Mouse (Mus musculus) NIH3T3 (cell line): ENCODE data around the gene Fgfbp3.
"Not testable (repeated sequence)": the region's sequence is repeated elsewhere in the genome, so short reads cannot be mapped to it uniquely, and the experiment has no call there.

Experiments
- DNase-seq: peaks from one replicate; pipeline ENCODE4 v3.0.0-alpha.2; 2012; ENCODE audit warnings: low read depth

Fgfbp3 gene

DNA sequence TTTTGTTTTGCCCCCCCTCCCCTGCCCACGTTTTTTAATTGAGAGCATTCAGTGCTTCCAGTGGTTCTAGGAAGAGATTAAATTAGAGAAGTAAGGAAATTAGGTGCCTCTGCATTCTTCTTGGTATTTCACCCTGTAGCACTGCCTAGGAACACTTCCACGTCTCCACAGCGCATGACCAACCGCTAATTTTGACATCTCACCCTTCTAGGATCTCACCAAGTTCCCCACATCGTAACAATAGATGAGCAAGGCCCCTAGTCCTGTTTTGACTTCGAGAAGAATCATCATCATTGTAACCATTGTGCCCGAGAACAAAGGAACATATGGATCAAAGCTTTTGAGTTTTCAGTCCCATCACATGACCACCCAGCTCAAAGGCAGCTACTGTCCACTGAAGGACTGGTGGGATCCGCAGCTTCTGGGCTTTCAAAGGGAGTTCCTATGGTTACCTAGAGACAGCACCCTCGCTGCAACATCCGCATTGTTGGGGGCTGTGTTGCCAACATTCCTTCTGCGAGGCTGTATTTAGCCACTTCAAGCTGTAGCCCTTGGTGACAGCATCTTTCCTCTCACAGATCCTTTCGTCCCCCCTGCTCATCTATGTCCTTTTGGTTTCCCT, 8.9 kb downstream of the Fgfbp3 start:
- no peak for DNase-seq

DNA sequence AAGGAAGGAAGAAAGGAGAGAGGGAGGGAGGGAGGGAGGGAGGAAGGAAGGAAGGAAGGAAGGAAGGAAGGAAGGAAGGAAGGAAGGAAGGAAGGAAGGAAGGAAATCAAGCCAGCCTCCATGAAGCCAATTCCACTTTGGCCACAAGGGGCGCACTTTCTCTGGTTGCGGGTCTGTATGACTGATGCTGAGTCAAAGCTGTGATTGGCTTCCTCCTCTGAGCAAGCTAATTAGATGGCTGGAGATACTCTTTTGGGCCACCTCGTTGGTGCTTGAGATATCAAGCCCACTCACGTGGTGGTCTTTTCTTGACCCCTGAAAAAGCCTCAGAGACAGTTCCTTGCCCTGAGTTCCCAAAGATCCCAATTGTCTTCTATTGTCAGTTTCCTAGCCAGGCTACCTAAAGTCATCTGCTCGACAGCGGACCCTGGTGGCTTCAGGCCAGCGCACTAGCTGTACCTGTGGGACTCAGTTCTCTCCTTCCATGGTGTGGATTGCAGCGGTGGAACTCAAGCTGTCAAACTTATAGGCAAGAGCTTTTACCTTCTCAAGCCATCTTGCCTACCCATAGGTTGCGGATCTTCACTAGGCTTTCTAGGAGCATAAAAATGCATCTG, 9.6 kb downstream of the Fgfbp3 start:
- peak; percentile 84 for DNase-seq

DNA sequence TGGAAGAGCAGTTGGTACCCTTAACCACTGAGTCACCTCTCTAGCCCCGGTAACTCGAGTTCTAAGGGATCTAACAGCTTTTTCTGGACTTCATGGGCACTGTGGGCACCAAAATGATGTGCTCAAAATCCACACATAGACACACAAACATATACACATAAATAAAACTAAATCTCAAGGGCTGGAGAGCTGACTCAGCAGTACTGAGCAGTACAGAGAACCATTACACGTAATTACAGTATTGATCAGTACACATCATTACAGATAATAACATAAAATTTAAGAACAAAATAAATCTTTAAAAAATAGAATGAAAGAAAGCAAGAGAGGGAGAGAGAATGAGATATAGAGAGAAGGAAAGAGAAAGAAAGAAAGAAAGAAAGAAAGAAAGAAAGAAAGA, 10.3 kb downstream of the Fgfbp3 start:
- no peak for DNase-seq

DNA sequence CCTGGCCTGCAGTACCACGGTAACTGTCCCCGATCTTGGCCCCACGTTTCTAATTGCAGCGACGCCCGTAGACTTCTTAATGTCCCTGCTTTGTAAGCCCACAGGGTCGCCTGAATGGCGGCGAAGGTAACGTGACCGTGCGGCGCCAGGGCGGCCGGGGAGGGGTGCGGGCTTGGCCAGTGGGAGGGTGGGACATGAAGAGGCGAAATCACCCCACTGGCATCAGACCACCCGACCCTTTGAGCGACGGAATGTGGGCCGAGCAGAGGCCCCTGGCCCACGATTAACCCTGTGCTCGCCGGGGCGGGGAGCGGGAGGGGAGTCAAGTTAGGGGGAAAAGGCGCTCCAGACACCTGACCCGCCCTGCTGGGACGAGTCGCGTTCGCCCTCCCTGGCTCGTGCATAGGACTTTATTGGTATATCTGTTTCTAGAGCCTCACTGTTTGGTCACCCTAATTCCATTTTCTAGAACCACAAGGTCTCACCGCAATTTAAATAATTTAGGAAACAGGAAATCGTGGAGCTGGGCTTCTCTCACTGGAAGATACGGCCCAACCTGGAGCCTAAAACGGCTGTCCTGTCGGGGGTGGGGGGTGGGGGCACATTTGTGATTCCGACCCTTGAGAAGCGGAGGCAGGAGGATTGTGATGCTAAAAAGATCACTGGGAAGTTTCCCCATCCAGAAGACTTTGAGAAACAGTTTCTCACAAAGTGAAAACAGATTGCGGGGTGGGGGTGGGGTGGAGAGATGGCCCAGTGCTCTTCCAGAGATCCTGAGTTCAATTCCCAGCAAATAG, 15.0 kb downstream of the Fgfbp3 start:
- DNase-seq = no peak

DNA sequence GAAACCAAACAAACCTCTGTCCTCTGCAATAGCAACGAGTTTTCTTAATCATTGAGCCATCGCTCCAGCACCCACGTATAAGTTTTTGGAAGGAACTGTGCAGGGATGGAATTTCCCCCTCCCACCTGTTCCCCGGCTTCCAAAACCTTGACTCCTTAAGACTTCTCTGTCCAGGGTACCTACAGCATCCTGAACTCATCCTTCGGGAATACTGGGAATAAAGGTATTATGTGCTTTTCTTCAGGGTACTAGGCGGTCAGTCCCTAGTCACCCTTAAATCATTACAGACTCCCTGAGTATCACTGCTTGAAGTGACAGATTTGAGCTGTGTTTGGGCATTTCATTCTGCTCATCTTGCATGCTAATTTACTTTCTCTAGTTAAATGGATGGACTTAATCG, 16.0 kb downstream of the Fgfbp3 start:
- DNase-seq = no peak

DNA sequence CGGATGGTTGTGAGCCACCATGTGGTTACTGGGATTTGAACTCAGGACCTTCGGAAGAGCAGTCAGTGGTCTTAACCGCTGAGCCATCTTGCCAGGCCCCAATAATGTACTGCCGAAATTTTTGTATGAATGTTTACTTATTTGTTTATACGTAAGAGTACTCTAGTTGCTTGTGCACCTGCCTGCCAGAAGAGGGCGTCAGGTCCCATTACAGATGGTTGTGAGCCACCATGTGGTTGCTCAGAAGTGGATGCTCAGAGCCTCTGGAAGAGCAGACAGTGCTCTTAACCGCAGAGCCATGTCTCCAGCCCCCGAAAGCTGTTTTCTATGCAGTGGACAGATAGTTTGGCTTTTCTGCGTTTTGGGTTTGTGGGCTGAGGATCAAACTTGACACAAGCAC, 21.6 kb downstream of the Fgfbp3 start:
- peak; percentile 45 for DNase-seq

DNA sequence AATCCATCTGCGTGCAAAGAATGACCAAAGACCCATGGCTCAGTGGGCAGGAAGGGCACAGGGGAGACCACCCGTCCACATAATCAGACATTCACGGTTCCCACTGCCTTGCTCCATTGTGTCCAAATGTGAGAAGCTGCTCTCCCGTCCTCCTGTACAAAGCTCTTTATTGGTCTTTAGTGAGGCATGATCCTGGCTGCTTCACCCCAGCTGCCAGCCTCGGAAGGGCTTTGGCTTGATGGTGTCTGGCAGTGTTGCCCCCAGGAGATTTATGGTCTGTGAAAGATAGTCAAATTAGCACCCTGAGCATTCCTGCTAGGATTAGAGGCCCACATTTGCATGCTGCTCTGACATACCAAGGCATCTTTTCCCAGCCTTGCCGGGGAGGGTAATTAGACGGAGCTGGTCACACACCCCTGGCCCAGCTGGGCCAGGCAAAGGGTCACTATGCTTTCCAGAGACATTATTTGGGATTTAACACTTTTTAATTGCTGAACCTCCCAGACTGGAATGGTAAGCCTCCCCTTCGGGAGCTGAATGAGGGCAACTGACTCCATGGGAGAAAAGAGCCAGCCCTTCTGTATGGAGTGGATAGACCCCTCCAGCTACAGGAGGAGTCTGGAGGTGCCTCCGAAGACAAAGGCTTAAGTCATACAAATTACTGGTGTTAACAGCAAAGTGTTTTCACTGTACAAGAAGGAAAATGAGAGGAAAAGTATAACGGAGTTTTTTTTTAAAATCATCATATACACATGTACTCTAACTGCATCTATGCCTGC, 22.4 kb downstream of the Fgfbp3 start:
- no peak for DNase-seq

DNA sequence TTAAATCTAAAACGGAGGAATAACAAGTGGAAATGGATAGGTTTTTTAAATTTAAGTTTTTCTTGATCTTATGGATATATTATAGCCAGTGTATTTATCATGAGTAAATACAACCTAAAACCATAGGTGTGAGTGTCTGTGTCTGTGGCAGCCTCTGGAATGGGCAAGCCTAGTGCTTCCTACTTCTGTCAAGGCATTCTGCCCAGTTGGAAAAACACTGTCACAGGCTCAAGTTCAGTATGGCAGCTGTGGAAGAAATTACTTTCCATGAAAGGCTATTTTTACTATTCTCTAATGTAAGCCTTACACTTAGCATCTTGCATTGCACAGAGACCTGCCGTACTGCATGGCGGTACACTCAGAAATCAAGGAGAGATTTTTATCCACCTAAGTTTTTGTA, 27.7 kb downstream of the Fgfbp3 start:
- no peak for DNase-seq

DNA sequence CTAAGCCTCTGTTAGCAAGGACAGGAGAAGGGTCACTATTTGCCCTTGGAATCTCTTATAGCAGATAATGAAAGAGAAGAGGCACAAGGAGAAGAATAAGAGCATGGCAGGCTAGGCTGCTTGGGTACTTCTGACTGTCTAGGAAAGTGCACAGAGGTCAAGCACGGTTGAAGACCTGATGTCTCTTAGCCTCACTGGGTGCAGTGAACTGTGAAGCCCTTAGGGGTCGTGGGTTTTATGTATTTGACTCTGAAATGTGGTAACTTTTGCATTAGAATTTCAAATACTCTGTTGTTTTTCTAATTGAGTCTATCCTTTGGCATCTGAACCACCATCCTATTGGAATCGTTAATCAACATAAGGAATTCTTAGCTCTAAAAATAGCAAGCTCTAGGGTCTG, 31.7 kb downstream of the Fgfbp3 start:
- no peak for DNase-seq

DNA sequence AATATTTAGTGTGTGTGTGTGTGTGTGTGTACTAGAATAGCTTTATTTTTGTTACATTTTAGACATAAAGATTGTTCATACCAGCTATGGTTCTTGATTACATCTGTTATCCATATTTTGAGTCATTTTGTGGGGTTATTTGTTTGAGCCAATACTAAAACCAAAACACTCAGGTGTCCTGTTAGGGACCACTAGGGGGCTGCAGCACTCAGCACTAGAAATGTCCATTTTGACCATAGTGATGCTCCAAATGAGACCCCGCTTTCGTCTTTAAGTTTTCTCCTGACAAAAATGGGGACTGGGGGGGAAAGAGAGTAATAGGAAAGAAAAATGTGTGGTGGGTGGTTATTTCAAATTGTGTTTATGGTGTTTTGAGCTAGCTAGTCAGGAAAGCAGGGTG, 33.1 kb downstream of the Fgfbp3 start:
- DNase-seq = peak; percentile 56

DNA sequence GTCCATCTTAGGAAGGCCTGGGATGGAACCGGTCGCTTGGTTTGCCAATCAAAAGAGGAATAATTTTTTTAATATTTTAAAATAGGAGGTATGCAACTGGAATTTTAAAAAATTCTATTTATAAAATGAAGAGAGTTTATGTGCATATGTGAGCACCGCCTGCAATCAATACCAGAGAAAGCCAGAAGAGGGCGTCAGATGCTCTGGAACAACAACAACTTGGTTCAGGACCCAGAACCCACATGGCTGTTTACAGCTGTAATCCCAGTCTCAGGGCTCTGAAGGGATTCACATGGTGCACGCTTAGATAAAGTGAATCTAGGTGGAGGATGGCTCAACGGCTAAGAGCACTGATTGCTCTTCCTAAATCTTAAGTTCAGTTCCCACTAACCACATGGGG, 36.3 kb downstream of the Fgfbp3 start:
- DNase-seq = peak; percentile 67

DNA sequence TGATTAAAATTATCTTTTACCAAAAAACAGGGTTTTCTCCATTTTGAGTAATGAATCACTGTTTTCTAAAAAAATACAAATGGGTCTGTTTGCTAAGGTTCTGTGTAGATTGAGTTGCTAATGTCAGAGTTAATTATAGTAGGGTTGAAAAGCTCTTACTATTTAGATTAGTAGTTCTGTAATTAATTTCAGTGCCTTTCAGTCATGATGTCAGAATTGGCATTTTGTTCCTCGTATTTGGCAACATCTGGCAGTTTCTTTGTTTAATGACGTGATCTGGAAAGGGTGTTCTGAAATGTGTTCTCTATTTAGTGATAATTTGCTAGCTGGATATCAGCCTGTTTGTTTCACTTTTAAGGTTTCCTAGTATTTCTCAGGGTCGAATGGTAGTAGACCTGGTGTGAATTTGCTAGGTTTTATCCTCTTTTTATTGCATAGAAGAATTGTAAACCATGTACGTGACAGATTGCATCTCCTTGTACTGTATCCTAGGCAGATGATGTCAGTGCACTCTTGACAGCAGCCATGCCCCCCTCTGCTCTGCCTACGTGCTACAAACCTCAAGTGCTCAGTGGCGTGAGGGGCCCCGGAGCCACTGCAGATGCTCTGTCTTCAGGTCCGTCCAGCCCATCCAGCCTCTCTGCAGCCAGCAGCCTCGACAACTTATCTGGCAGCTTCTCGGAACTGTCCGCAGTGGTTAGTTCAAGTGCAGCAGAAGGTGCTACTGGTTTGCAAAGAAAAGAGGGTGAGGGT, 40.5 kb downstream of the Fgfbp3 start:
- peak; percentile 37 for DNase-seq

DNA sequence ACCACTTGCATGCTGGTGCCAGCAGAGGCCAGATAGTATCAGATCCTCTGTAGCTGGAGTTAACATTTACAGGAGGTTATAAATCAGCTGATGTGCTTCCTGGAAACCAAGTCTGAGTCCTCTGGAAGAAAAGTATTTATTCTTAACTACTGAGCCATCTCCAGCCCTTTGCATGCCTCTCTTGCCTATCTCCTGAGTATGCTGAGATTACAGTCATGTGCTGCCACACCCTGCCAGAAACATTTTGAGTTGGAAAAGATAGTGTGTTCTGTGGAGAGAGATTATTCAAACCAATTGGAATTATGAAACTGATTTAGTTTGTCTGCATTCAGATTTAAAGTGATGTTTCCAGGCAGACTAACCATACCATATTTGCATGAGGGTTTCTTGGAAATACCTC, 42.1 kb downstream of the Fgfbp3 start:
- DNase-seq = peak; percentile 10

DNA sequence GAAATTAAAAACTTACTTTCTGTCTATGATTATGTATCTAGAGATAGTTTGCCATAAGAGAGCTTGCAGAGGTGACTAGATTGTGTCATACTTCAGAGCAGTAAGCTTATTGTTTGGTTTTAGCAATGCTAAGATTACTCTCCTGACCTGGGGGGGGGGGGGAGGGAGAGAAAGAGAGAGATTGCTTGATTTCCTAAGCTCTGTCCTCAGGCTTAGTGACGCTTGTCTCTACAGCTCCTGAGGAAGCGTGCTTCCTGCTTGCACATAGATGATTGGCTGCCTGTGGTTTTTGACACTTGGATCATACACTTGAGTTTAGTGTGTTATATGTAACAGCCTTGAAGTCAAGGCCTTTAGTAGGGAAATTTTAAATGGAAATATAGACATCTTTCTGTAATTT, 44.8 kb downstream of the Fgfbp3 start:
- no peak for DNase-seq

DNA sequence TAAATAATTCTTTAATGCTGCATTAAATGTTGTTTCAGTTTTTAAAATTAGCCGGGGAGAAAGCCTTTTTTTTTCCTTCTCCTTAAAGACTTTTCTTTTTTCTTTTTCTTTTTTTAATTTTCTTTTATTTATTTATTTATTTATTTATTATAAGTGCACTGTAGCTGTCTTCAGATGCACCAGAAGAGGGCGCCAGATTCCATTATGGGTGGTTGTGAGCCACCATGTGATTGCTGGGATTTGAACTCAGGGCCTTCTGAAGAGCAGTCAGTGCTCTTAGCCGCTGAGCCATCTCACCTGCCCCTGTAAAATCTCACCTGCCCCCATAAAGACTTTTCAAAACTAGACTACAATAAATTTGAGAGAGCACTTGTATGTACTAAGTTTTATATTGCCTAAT, 50.7 kb downstream of the Fgfbp3 start:
- DNase-seq = not testable (repeated sequence)
